Mouse (Mus musculus) stomach, embryonic 14.5 days (tissue): ENCODE results near the gene Dpm1. TPM values are rescaled to one million over a fixed set of nuclear protein-coding genes. Genes with fewer than 3 reads are reported as not detected.

ENCODE experiments used
- ATAC-seq: fragments of 200-750 bp; cut with Nextera tagmentation; 2 replicates; pipeline ENCODE4 v1.8.0; 2017; ENCODE audit warnings: low read depth, moderate TSS enrichment; ENCODE audit not compliant: insufficient number of reproducible peaks, insufficient read depth, low FRiP score
- H3K27ac ChIP-seq: fragments of 300-500 bp; sonication (generic); 2 replicates; pipeline ENCODE4 v1.5.1; 2014; ENCODE audit warnings: mild to moderate bottlenecking, low read length, moderate library complexity, mixed read lengths
- H3K27me3 ChIP-seq: fragments of 300-500 bp; sonication (generic); 2 replicates; pipeline ENCODE4 v1.6.1; 2014; ENCODE audit warnings: low read length, control low read depth, mixed read lengths; ENCODE audit not compliant: control insufficient read depth, insufficient read depth
- H3K36me3 ChIP-seq: fragments of 300-500 bp; sonication (generic); 2 replicates; pipeline ENCODE4 v1.6.1; 2014; ENCODE audit warnings: mild to moderate bottlenecking, control low read depth, low read length, moderate library complexity, mixed read lengths; ENCODE audit not compliant: control insufficient read depth, insufficient read depth
- H3K4me1 ChIP-seq: fragments of 300-500 bp; sonication (generic); 2 replicates; pipeline ENCODE4 v1.6.1; 2014; ENCODE audit warnings: low read length, control low read depth, mixed read lengths; ENCODE audit not compliant: control insufficient read depth, insufficient read depth
- H3K4me2 ChIP-seq: fragments of 300-500 bp; sonication (generic); replicated peaks from 2 replicates; pipeline ENCODE4 v1.6.1; 2014; ENCODE audit warnings: low read depth, low read length, control low read depth
- H3K4me3 ChIP-seq: fragments of 300-500 bp; sonication (generic); 2 replicates; pipeline ENCODE4 v1.5.1; 2014; ENCODE audit warnings: low read depth, low read length, control low read depth
- H3K9ac ChIP-seq: fragments of 300-500 bp; sonication (generic); replicated peaks from 2 replicates; pipeline ENCODE4 v1.6.1; 2014; ENCODE audit warnings: low read depth, mild to moderate bottlenecking, control low read depth, low read length, moderate library complexity, mixed read lengths
- H3K9me3 ChIP-seq: fragments of 300-500 bp; sonication (generic); 2 replicates; pipeline ENCODE4 v1.6.1; 2016; ENCODE audit warnings: low read depth, low read length, control low read depth; ENCODE audit not compliant: control insufficient read depth
- WGBS: fragments of 180-500 bp; shearing (Covaris S2); extraction: QIAGEN DNeasy Blood & Tissue Kit; methylation state at CpG from one replicate; pipeline ENCODE4 v1.1.7; 2014; 5-methylcytosine and 5-hydroxymethylcytosine counted together
- polyA plus RNA-seq: library from polyadenylated mRNA; unstranded; fragments of >200 nt; fragmentation: Nextera tagmentation; extraction: Ambion mirVana; gene quantifications from 2 replicates; pipeline ENCODE4 v1.2.1, GENCODE M21; 2014

Gene Dpm1
- polyA plus RNA-seq, 1 experiment from 2014 or later: 82.3 TPM

DNA sequence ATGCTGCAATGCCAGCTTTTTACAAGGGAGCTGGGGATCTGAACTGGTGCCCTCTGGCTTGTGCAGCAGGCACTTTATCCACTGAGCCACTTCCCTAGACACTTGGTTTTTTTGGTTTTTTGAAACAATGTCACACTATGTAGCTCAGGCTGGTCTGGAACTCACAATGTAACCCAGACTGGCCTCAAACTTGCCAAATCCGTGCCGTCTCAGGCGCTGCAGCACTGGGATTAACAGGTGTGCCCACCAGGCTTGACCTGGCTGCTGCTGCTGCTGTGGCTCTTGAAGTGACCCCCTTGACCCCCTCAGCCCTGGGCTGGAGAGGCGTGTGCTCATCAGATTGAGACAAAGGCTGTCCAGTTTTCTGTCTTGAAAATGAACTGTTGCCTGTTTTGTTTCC lies 7.9 kb upstream of the Dpm1 start:
- Histone ChIP-seq H3K9ac (no peak overlapping the region), H3K27me3 (no peaks in the 10 kb centered on the region), H3K4me1 (no peaks in the 10 kb centered on the region), H3K4me3 (no peak overlapping the region), H3K9me3 (no peaks in the 10 kb centered on the region), H3K36me3 (no peaks in the 10 kb centered on the region), H3K4me2 (no peak overlapping the region), H3K27ac (no peak overlapping the region)
- ATAC-seq: no peak
- 92% methylated on average over 4 of the region's 4 CpGs for WGBS

DNA sequence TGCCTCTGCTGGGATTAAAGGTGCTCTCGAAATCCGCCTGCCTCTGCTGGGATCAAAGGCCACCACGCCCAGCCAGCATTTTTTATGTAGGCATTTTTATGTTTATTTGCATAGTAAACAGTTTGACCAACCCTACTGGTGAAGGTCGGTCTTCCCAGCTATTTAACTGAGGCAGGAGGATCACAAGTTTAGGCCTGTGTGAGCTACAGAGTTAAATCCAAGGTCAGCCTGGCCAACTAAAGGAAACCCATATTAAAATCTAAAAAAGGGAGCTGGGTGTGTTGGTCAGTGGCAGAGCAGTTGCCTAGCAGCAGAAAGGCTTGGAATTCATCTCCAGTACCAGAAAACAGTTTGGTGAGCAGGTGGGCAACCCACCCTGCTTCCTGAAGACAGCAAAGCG lies 2.9 kb upstream of the Dpm1 start:
- ATAC-seq: no peak
- Histone ChIP-seq H3K4me2 (no peak overlapping the region), H3K9me3 (no peaks in the 10 kb centered on the region), H3K4me3 (no peak overlapping the region), H3K27ac (no peak overlapping the region), H3K27me3 (no peaks in the 10 kb centered on the region), H3K4me1 (peaks cover 21% of the 10 kb centered on the region), H3K36me3 (no peaks in the 10 kb centered on the region; the same call in 1 of the 2 replicates), H3K9ac (no peak overlapping the region)
- WGBS: 86% methylated on average over 5 of the region's 5 CpGs

DNA sequence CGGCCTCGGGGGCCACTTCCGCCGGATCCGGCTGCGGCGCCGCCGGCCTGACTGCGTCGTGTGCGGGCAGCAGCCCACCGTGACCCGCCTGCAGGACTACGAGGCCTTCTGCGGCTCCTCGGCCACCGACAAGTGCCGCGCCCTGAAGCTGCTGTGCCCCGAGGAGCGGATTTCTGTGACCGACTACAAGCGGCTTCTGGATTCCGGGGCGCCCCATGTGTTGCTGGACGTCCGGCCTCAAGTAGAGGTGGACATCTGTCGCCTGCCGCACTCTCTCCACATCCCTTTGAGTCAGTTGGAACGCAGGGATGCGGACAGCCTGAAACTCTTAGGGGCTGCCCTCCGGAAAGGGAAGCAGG lies 1.1 kb upstream of the Dpm1 start:
- Histone ChIP-seq H3K4me1 (peaks cover 21% of the 10 kb centered on the region), H3K36me3 (peaks cover 4% of the 10 kb centered on the region; the same call in 1 of the 2 replicates), H3K27ac (no peak overlapping the region), H3K27me3 (no peaks in the 10 kb centered on the region), H3K4me2 (peak overlapping the region; percentile 99), H3K9ac (peak overlapping the region; percentile 73), H3K4me3 (peak overlapping the region; percentile 100), H3K9me3 (no peaks in the 10 kb centered on the region)
- no peak for ATAC-seq
- 54% methylated on average over 33 of the region's 33 CpGs for WGBS

DNA sequence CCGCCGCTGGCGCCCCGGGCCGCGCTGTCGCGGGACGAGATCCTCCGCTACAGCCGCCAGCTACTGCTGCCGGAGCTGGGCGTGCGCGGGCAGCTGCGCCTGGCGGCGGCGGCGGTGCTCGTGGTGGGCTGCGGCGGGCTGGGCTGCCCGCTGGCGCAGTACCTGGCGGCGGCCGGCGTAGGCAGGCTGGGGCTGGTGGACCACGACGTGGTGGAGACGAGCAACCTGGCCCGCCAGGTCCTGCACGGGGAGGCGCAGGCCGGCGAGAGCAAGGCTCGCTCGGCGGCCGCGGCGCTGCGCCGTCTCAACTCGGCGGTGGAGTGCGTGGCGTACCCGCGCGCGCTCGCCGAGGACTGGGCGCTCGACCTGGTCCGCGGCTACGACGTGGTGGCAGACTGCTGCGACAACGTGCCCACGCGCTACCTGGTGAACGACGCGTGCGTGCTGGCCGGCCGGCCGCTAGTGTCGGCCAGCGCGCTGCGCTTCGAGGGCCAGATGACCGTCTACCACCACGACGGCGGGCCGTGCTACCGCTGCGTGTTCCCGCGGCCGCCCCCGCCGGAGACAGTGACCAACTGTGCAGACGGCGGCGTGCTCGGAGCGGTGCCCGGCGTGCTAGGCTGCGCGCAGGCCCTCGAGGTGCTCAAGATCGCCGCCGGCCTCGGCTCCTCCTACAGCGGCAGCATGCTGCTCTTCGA lies 531 bp upstream of the Dpm1 start:
- H3K36me3 ChIP-seq: peaks cover 8% of the 10 kb centered on the region; the same call in 1 of the 2 replicates
- peak overlapping the region; percentile 99 for H3K4me2 ChIP-seq
- no peaks in the 10 kb centered on the region for H3K27me3 ChIP-seq
- H3K27ac ChIP-seq: peak overlapping the region; percentile 92
- H3K4me3 ChIP-seq: peak overlapping the region; percentile 100
- H3K9me3 ChIP-seq: no peaks in the 10 kb centered on the region
- H3K4me1 ChIP-seq: peaks cover 21% of the 10 kb centered on the region
- peak overlapping the region; percentile 73 for H3K9ac ChIP-seq
- 2% methylated on average over 83 of the region's 105 CpGs for WGBS
- ATAC-seq: peak; percentile 14; the same call in 1 of the 2 replicates

DNA sequence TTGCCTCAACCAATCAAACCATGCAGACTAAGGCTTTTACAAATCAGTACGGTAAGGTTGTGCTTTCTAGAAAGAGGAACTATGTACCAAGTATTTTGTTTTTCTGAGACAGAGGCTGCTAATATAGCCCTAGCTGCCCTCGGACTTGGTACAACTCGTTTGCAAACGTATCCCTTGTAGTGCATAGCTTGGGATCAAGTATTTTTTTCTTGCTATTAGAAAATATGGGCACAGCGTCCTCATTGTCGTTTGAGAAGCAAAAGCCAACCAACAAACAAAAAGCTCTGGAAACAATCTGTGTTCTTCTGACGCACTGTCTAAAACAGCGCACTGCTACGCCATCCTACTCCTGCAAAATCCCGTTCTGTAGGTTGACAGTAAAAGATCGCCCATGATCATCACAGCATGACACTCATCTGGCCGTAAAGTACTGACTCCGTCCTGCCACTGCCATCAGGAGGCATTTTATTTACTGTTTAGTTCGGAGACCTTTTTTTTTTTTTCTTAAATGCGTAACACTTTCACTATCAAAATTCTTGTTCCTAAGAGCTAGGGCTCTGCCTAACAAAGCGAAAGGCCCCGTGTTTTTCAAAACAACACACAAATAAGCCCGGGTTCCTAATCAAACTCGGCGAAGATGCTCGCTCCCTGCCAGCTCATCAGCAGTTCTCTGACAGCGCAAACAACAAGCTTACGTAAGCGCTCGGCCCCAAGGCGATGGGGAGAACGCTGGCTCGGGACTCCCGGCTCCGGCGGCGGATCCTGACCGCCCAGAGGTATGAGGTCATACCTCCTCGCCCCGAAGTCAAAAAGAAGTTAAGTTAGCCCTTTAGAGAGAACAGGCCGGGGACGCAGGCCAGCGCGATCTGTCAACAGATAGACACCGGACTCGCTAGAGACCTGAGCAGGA lies 1.0 kb downstream of the Dpm1 start:
- peak overlapping the region; percentile 100 for H3K4me3 ChIP-seq
- H3K27me3 ChIP-seq: no peaks in the 10 kb centered on the region
- WGBS: 19% methylated on average over 41 of the region's 41 CpGs
- H3K27ac ChIP-seq: no peak overlapping the region
- peaks cover 21% of the 10 kb centered on the region for H3K4me1 ChIP-seq
- peaks cover 23% of the 10 kb centered on the region for H3K36me3 ChIP-seq
- peak overlapping the region; percentile 77 for H3K4me2 ChIP-seq
- peak overlapping the region; percentile 73 for H3K9ac ChIP-seq
- no peak for ATAC-seq
- H3K9me3 ChIP-seq: no peaks in the 10 kb centered on the region

DNA sequence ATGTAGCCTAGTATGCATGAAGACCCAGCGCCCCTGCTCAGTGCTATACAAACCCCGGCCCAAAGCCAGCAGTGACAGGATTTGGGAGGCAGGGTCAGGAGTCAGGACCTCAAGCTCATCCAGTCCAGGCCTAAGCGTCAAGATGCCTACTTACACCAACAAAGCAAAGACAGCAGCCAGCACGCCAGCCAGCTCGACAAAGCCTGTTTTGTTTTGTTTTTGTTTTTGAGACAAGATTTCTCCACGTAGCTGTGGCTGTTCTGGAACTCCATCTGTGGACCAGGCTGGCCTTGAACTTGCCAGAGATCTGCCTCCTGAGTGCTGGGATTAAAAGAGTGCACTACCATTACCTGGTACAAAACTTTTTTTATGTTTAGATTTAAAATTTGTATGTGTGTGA lies 7.1 kb downstream of the Dpm1 start:
- ATAC-seq: no peak
- Histone ChIP-seq H3K9ac (no peak overlapping the region), H3K4me3 (no peak overlapping the region), H3K9me3 (no peaks in the 10 kb centered on the region), H3K27me3 (no peaks in the 10 kb centered on the region), H3K4me2 (no peak overlapping the region), H3K36me3 (peaks cover 62% of the 10 kb centered on the region), H3K27ac (no peak overlapping the region), H3K4me1 (no peaks in the 10 kb centered on the region; the same call in 1 of the 2 replicates)
- 89% methylated on average over 6 of the region's 6 CpGs for WGBS

DNA sequence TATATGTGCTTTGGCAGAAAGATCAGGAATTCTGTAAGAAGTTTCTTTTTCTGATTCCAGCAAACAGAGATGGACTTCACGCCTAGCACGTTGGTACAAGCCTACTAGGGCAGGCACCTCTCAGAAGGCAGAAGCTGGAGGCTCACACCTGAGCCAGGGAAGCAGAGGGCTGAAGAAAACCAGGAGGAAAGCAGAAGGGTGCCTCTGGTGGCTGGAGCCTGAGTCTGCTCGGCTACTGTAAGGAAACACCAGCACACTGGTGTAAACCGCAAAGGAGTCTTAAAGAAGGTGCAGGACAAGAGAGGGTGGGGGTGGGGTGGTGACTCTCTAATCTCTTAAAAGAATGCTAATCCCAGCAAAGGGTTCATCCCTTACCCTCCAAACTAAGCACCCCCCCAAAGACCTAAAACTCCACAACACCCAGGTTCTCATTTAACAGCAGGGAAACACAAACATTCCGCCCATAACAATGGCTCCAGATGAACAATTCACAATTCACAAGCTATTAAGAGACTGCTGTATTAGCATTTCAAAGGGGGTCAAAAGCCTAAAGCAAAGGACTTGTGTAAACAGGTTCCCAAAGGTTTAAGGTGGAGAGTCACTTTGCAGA lies 16.5 kb downstream of the Dpm1 start:
- no peak overlapping the region for H3K4me3 ChIP-seq
- no peak overlapping the region for H3K4me2 ChIP-seq
- H3K27me3 ChIP-seq: no peaks in the 10 kb centered on the region
- no peaks in the 10 kb centered on the region for H3K9me3 ChIP-seq
- WGBS: 54% methylated on average over 5 of the region's 5 CpGs
- no peak for ATAC-seq
- peaks cover 69% of the 10 kb centered on the region for H3K36me3 ChIP-seq
- H3K4me1 ChIP-seq: no peaks in the 10 kb centered on the region
- no peak overlapping the region for H3K9ac ChIP-seq
- no peak overlapping the region for H3K27ac ChIP-seq

DNA sequence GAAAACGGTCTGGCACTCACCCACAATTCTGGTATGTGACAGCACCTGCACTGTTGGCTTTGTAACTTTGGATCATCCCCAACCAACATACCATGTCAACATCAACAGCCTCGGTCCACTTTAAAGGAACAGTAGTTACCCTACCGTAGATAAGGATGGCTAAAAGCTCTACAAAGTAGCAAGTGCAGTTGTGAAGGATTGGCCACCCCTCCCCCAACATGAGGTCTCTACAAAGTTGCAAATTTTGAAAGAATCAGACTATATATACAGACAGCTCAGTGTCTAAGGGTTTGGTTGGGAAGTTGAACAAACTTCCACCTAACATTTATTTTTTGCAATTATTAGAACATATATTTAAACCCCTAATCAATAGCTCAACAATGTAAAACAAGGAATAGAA lies 22.5 kb downstream of the Dpm1 start:
- 91% methylated on average over 3 of the region's 3 CpGs for WGBS
- ATAC-seq: no peak

More for the DNA sequence above, 22.5 kb downstream of the Dpm1 start:
- H3K27me3 ChIP-seq: no peaks in the 10 kb centered on the region
- no peak overlapping the region for H3K4me2 ChIP-seq
- peaks cover 44% of the 10 kb centered on the region for H3K36me3 ChIP-seq
- peak overlapping the region; percentile 98; the same call in 1 of the 2 replicates for H3K27ac ChIP-seq
- H3K9me3 ChIP-seq: no peaks in the 10 kb centered on the region
- no peak overlapping the region for H3K4me3 ChIP-seq
- H3K4me1 ChIP-seq: peaks cover 6% of the 10 kb centered on the region; the same call in 1 of the 2 replicates
- no peak overlapping the region for H3K9ac ChIP-seq
